Mouse (Mus musculus): ENCODE results near the gene Tmem131. TPM values are rescaled to one million over a fixed set of nuclear protein-coding genes. Genes with fewer than 3 reads are reported as not detected.

Tmem131 gene
- polyA plus RNA-seq, 2 experiments = 10.6 to 14.9 TPM

GRCm38 (mm10) chr1:36811806-36812205 is 131.7 kb downstream of the Tmem131 start:
- no peak overlapping the region for H3K4me2 ChIP-seq (ENCODE audit: low read depth)
- no peaks in the 10 kb centered on the region for H3K27me3 ChIP-seq (ENCODE audit: control insufficient read depth, insufficient read depth, low read length)
- H3K9me3 ChIP-seq (ENCODE audit: control insufficient read depth, low read length) = no peaks in the 10 kb centered on the region
- H3K4me1 ChIP-seq (replicated peaks; ENCODE audit: control insufficient read depth in 2 of 2, insufficient read depth in 2 of 2, low read length in 1 of 2) = peaks cover 2 to 12% of the 10 kb centered on the region in 2 experiments; a peak in 3 of 4 replicates
- H3K4me3 ChIP-seq (ENCODE audit: insufficient read depth in 1 of 2, low read depth in 2 of 2, low read length in 2 of 2) = no peak overlapping the region
- TF ChIP-seq EP300 (IDR thresholded peaks at IDR 0.05; ENCODE audit: low read depth) (no peak), CTCF (IDR thresholded peaks at IDR 0.05; ENCODE audit: low read depth) (no peak)
- DNase-seq (ENCODE audit: low read depth in 3 of 3, low spot score in 3 of 3) (no peak), ATAC-seq (ENCODE audit: insufficient read depth) (no peak)
- peaks cover 88% of the 10 kb centered on the region for H3K36me3 ChIP-seq (replicated peaks; ENCODE audit: control insufficient read depth, insufficient read depth, low read depth)
- WGBS (ENCODE audit: insufficient replicate concordance) = 93% methylated on average over 7 of the region's 7 CpGs
- no peak overlapping the region for H3K9ac ChIP-seq (replicated peaks)
- H3K27ac ChIP-seq = no peak overlapping the region

- DNase-seq (ENCODE audit: low read depth in 3 of 3, low spot score in 3 of 3) (no peak), ATAC-seq (ENCODE audit: insufficient read depth) (peak; percentile 63)
- TF ChIP-seq CTCF (IDR thresholded peaks at IDR 0.05; ENCODE audit: low read depth) (no peak), EP300 (IDR thresholded peaks at IDR 0.05; ENCODE audit: low read depth) (no peak)
- Histone ChIP-seq H3K36me3 (replicated peaks; ENCODE audit: control insufficient read depth, insufficient read depth, low read depth) (peaks cover 94% of the 10 kb centered on the region), H3K9me3 (ENCODE audit: control insufficient read depth, low read length) (no peaks in the 10 kb centered on the region), H3K9ac (replicated peaks) (no peak overlapping the region), H3K4me3 (ENCODE audit: insufficient read depth in 1 of 2, low read depth in 2 of 2, low read length in 2 of 2) (no peak overlapping the region), H3K27me3 (ENCODE audit: control insufficient read depth, insufficient read depth, low read length) (no peaks in the 10 kb centered on the region), H3K4me2 (ENCODE audit: low read depth) (no peak overlapping the region), H3K27ac (no peak overlapping the region), H3K4me1 (replicated peaks; ENCODE audit: control insufficient read depth in 2 of 2, insufficient read depth in 2 of 2, low read length in 1 of 2) (no peaks in the 10 kb centered on the region)
- WGBS (ENCODE audit: insufficient replicate concordance) = 87% methylated on average over 14 of the region's 14 CpGs
Observed at GRCm38 (mm10) chr1:36807782-36808565, 135.5 kb downstream of the Tmem131 start.

- Histone ChIP-seq H3K4me1 (replicated peaks; ENCODE audit: control insufficient read depth in 2 of 2, insufficient read depth in 2 of 2, low read length in 1 of 2) (no peaks in the 10 kb centered on the region), H3K27ac (no peak overlapping the region), H3K4me3 (ENCODE audit: insufficient read depth in 1 of 2, low read depth in 2 of 2, low read length in 2 of 2) (no peak overlapping the region), H3K27me3 (ENCODE audit: control insufficient read depth, insufficient read depth, low read length) (no peaks in the 10 kb centered on the region), H3K9me3 (ENCODE audit: control insufficient read depth, low read length) (no peaks in the 10 kb centered on the region), H3K36me3 (replicated peaks; ENCODE audit: control insufficient read depth, insufficient read depth, low read depth) (peaks cover 92% of the 10 kb centered on the region), H3K4me2 (ENCODE audit: low read depth) (no peak overlapping the region), H3K9ac (replicated peaks) (no peak overlapping the region)
- DNase-seq (ENCODE audit: low read depth in 3 of 3, low spot score in 3 of 3) (no peak), ATAC-seq (ENCODE audit: insufficient read depth) (no peak)
- 68% methylated on average over 1 of the region's 1 CpGs for WGBS (ENCODE audit: insufficient replicate concordance)
- TF ChIP-seq CTCF (IDR thresholded peaks at IDR 0.05; ENCODE audit: low read depth) (no peak), EP300 (IDR thresholded peaks at IDR 0.05; ENCODE audit: low read depth) (no peak)
Observed at GRCm38 (mm10) chr1:36807086-36807485, 136.4 kb downstream of the Tmem131 start.

- Histone ChIP-seq H3K4me2 (ENCODE audit: low read depth) (no peak overlapping the region), H3K27ac (no peak overlapping the region), H3K27me3 (ENCODE audit: control insufficient read depth, insufficient read depth, low read length) (no peaks in the 10 kb centered on the region), H3K36me3 (replicated peaks; ENCODE audit: control insufficient read depth, insufficient read depth, low read depth) (peaks cover 92% of the 10 kb centered on the region), H3K9me3 (ENCODE audit: control insufficient read depth, low read length) (no peaks in the 10 kb centered on the region), H3K9ac (replicated peaks) (no peak overlapping the region), H3K4me3 (ENCODE audit: insufficient read depth in 1 of 2, low read depth in 2 of 2, low read length in 2 of 2) (no peak overlapping the region), H3K4me1 (replicated peaks; ENCODE audit: control insufficient read depth in 2 of 2, insufficient read depth in 2 of 2, low read length in 1 of 2) (no peaks in the 10 kb centered on the region)
- DNase-seq (ENCODE audit: low read depth in 3 of 3, low spot score in 3 of 3) (no peak), ATAC-seq (ENCODE audit: insufficient read depth) (no peak)
- 91% methylated on average over 7 of the region's 7 CpGs for WGBS (ENCODE audit: insufficient replicate concordance)
- no peak for TF ChIP-seq EP300 (IDR thresholded peaks at IDR 0.05; ENCODE audit: low read depth)
- no peak for TF ChIP-seq CTCF (IDR thresholded peaks at IDR 0.05; ENCODE audit: low read depth)
Observed at GRCm38 (mm10) chr1:36806181-36806905, 137.1 kb downstream of the Tmem131 start.

- no peak overlapping the region for H3K4me2 ChIP-seq (ENCODE audit: low read depth)
- H3K9ac ChIP-seq (replicated peaks) = no peak overlapping the region
- no peak for TF ChIP-seq CTCF (IDR thresholded peaks at IDR 0.05; ENCODE audit: low read depth)
- no peak for TF ChIP-seq EP300 (IDR thresholded peaks at IDR 0.05; ENCODE audit: low read depth)
- no peaks in the 10 kb centered on the region for H3K27me3 ChIP-seq (ENCODE audit: control insufficient read depth, insufficient read depth, low read length)
- H3K27ac ChIP-seq = no peak overlapping the region
- peaks cover 87% of the 10 kb centered on the region for H3K36me3 ChIP-seq (replicated peaks; ENCODE audit: control insufficient read depth, insufficient read depth, low read depth)
- 95% methylated on average over 4 of the region's 4 CpGs for WGBS (ENCODE audit: insufficient replicate concordance)
- no peaks in the 10 kb centered on the region for H3K4me1 ChIP-seq (replicated peaks; ENCODE audit: control insufficient read depth in 2 of 2, insufficient read depth in 2 of 2, low read length in 1 of 2)
- ATAC-seq (ENCODE audit: insufficient read depth) (no peak), DNase-seq (ENCODE audit: low read depth in 3 of 3, low spot score in 3 of 3) (no peak)
- H3K9me3 ChIP-seq (ENCODE audit: control insufficient read depth, low read length) = no peaks in the 10 kb centered on the region
- H3K4me3 ChIP-seq (ENCODE audit: insufficient read depth in 1 of 2, low read depth in 2 of 2, low read length in 2 of 2) = no peak overlapping the region
Observed at GRCm38 (mm10) chr1:36804833-36805232, 138.6 kb downstream of the Tmem131 start.
